Mouse (Mus musculus) ES-E14 (cell line): ENCODE results near the gene Abhd2.

Experiments
- CHD2 ChIP-seq: IDR thresholded peaks from 2 replicates; pipeline ENCODE4 v1.6.1; 2014; ENCODE audit warnings: mild to moderate bottlenecking, low read depth, low read length, inconsistent platforms
- MAFK ChIP-seq: IDR thresholded peaks from 2 replicates; pipeline ENCODE4 v1.6.1; 2014; ENCODE audit warnings: mild to moderate bottlenecking, low read depth, low read length, inconsistent platforms; ENCODE audit not compliant: insufficient read depth

DNA sequence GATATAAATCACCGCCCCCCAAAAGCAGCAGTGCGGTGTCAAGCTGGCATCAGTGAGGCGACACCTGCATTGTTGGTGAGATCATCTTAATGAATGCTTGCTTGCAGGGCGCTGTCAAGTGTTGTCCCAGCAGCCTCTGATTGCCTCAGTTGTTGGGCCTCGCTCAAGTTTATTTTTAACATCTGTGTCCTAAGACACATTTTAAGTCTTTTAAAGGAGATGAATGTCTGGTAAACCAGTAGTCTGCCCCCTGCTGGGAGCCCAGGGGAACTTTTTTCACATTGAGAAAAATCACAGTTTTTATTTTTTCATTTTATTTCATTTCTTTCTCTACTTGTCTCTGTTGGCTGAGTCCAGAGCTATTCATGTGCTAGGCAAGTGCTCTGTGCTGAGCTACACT is 34.3 kb upstream of the Abhd2 start:
- TF ChIP-seq MAFK (no peak), CHD2 (no peak)
